22 mouse cellular contexts compared by ENCODE assay signal in the genomic region with DNA sequence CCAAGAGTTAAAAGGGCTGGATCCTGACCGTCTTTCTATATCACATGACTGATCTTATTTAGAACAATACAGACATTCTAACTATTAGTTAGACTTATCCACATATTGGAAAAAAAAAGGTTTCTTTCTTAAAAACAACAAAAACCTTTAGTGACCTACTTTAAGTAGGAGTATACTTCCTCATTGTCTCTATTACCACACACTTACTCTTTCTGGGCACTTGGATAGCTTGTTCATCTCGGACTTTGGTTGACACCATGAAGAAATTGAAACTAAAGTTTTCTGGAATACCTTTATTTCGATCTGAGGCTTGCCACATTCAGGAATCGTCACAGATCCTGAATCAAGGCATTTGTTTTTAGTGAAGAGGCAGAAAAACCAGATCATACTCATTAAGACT. TPM values are rescaled to one million over a fixed set of nuclear protein-coding genes. Genes with fewer than 3 reads are reported as not detected.
DNase-seq lines count a peak whose midpoint lies in the region; ATAC-seq and TF ChIP-seq lines count a peak whose summit lies in the region.
"Had no signal": no experiment of that assay in that cellular context is flagged by ENCODE, and none has a peak within 500 bp of the region (broad histone marks: within the 10 kb centered on the region; RNA-seq: fewer than 3 reads in every experiment).

No protein-coding gene starts in this region.

- WGBS in heart, adult 2 months = 59% methylated on average over 4 of the region's 4 CpGs
- 87% methylated on average over 4 of the region's 4 CpGs for WGBS in forebrain, embryonic 12.5 days

- H3K4me3 ChIP-seq in heart, adult 2 months = no peak overlapping the region
- H3K4me3 ChIP-seq in CH12.LX (replicated peaks in 1 of 3; ENCODE audit: low read depth in 2 of 3, low read length in 2 of 3, poor library complexity in 1 of 3) = no peak overlapping the region
- H3K4me3 ChIP-seq in forebrain, embryonic 12.5 days (replicated peaks) = no peak overlapping the region
- H3K4me3 ChIP-seq: embryonic facial prominence, embryonic 10.5 days; embryonic facial prominence, embryonic 13.5 days; erythroblast, embryonic 14.5 days; forebrain, embryonic 13.5 days; heart, embryonic 12.5 days; heart, embryonic 15.5 days; hindbrain, embryonic 12.5 days; hindbrain, embryonic 15.5 days had no signal

- no peaks in the 10 kb centered on the region for H3K4me1 ChIP-seq in heart, adult 2 months (ENCODE audit: control insufficient read depth, insufficient read depth, low read length)
- peaks cover 3 to 16% of the 10 kb centered on the region in 2 experiments for H3K4me1 ChIP-seq in CH12.LX (ENCODE audit: control insufficient read depth in 1 of 2, insufficient read depth in 2 of 2)
- no peaks in the 10 kb centered on the region for H3K4me1 ChIP-seq in forebrain, embryonic 12.5 days
- H3K4me1 ChIP-seq: embryonic facial prominence, embryonic 10.5 days; embryonic facial prominence, embryonic 13.5 days; forebrain, embryonic 13.5 days; hindbrain, embryonic 12.5 days; hindbrain, embryonic 15.5 days had no signal

- no peaks in the 10 kb centered on the region for H3K79me2 ChIP-seq in heart, adult 2 months (replicated peaks; ENCODE audit: control insufficient read depth, insufficient read depth, low read length)
- no peaks in the 10 kb centered on the region for H3K79me2 ChIP-seq in CH12.LX (replicated peaks; ENCODE audit: control insufficient read depth, extremely low read depth, insufficient read depth, poor library complexity, severe bottlenecking)

- no peaks in the 10 kb centered on the region for H3K27me3 ChIP-seq in heart, adult 2 months (ENCODE audit: control insufficient read depth, insufficient read depth, low read length)
- no peaks in the 10 kb centered on the region for H3K27me3 ChIP-seq in CH12.LX (replicated peaks)
- H3K27me3 ChIP-seq in forebrain, embryonic 12.5 days = no peaks in the 10 kb centered on the region
- H3K27me3 ChIP-seq: embryonic facial prominence, embryonic 13.5 days; forebrain, embryonic 13.5 days; heart, embryonic 12.5 days; heart, embryonic 15.5 days; hindbrain, embryonic 12.5 days; hindbrain, embryonic 15.5 days had no signal

- TF ChIP-seq POLR2A in heart, adult 2 months (IDR thresholded peaks at IDR 0.05; ENCODE audit: insufficient read depth, low read depth, low read length) = no peak
- no peak for TF ChIP-seq POLR2A in CH12.LX (IDR thresholded peaks at IDR 0.05; ENCODE audit: low read depth, low read length)

- in situ Hi-C loops in CH12.LX (cut with MboI; ENCODE audit: low pct_ligation_motif_present, low pct_unique_long_range_greater_than_20kb, low sequenced_read_pairs) = no loop called here

- 0 out of 2 replicates have a peak overlapping the region, but pooled peaks have one; percentile 3 for H3K27ac ChIP-seq in heart, adult 2 months
- H3K27ac ChIP-seq in CH12.LX (ENCODE audit: insufficient read depth, low read depth) = no peak overlapping the region
- H3K27ac ChIP-seq in forebrain, embryonic 12.5 days = no peak overlapping the region
- H3K27ac ChIP-seq: embryonic facial prominence, embryonic 10.5 days; embryonic facial prominence, embryonic 13.5 days; forebrain, embryonic 13.5 days; heart, embryonic 15.5 days; hindbrain, embryonic 12.5 days; hindbrain, embryonic 15.5 days had no signal

- DNase-seq in heart, adult 2 months = no peak
- DNase-seq in heart, postnatal 14 days = no peak
- DNase-seq in CH12.LX (ENCODE audit: extremely low read depth) = no peak
- no peak for DNase-seq in c-Kit-positive CD71-positive TER-119-positive erythroid progenitor cells, embryonic 14.5 days (ENCODE audit: low spot score)
- DNase-seq: adrenal gland, postnatal 14 days; B cell, adult 2 months; cerebellum, adult 18-20 months; embryo, embryonic 11 days; gastrocnemius, postnatal 25 days had no signal

- intact Hi-C loops in heart, adult 2 months (cut with DNase I) = no loop called here
- intact Hi-C loops in heart, postnatal 14 days (cut with DNase I) = no loop called here

- no peak for TF ChIP-seq EP300 in heart, adult 2 months (IDR thresholded peaks at IDR 0.05; ENCODE audit: insufficient read depth, low read depth, low read length)
- no peak for TF ChIP-seq EP300 in CH12.LX (IDR thresholded peaks at IDR 0.05; ENCODE audit: low read length)

- no peak overlapping the region for H3K9ac ChIP-seq in heart, adult 2 months (ENCODE audit: low read depth, low read length)
- no peak overlapping the region for H3K9ac ChIP-seq in CH12.LX (ENCODE audit: insufficient read depth, low read depth)
- H3K9ac ChIP-seq in forebrain, embryonic 12.5 days = no peak overlapping the region
- H3K9ac ChIP-seq: embryonic facial prominence, embryonic 13.5 days; forebrain, embryonic 13.5 days; heart, embryonic 12.5 days; heart, embryonic 15.5 days; hindbrain, embryonic 12.5 days; hindbrain, embryonic 15.5 days had no signal

- no peaks in the 10 kb centered on the region; the same call in 1 of the 2 replicates for H3K36me3 ChIP-seq in heart, adult 2 months (ENCODE audit: control insufficient read depth, insufficient read depth, low read length)
- no peaks in the 10 kb centered on the region for H3K36me3 ChIP-seq in CH12.LX (replicated peaks in 1 of 2; ENCODE audit: control insufficient read depth in 1 of 2, insufficient read depth in 1 of 2, low read length in 1 of 2)
- H3K36me3 ChIP-seq in forebrain, embryonic 12.5 days (replicated peaks) = no peaks in the 10 kb centered on the region
- H3K36me3 ChIP-seq: embryonic facial prominence, embryonic 10.5 days; embryonic facial prominence, embryonic 13.5 days; heart, embryonic 12.5 days; heart, embryonic 15.5 days; hindbrain, embryonic 12.5 days; hindbrain, embryonic 15.5 days had no signal

- no peak for TF ChIP-seq CTCF in heart, adult 2 months (IDR thresholded peaks at IDR 0.05)
- TF ChIP-seq CTCF in CH12.LX (conservative IDR thresholded peaks at IDR 0.05 in 1 of 2, IDR thresholded peaks at IDR 0.05 in 1 of 2; ENCODE audit: low read depth in 2 of 2, low read length in 2 of 2) = no peak

- no peaks in the 10 kb centered on the region for H3K9me3 ChIP-seq in CH12.LX (replicated peaks; ENCODE audit: low read length)
- H3K9me3 ChIP-seq in forebrain, embryonic 12.5 days = no peaks in the 10 kb centered on the region
- H3K9me3 ChIP-seq: embryonic facial prominence, embryonic 10.5 days; embryonic facial prominence, embryonic 13.5 days; forebrain, embryonic 13.5 days; heart, embryonic 12.5 days; heart, embryonic 15.5 days; hindbrain, embryonic 12.5 days; hindbrain, embryonic 15.5 days had no signal

- dilution Hi-C loops in CH12.LX (cut with MboI; ENCODE audit: extremely low pct_ligation_motif_present, extremely low pct_unique_long_range_greater_than_20kb, low sequenced_read_pairs) = no loop called here

- no peak for TF ChIP-seq RAD21 in CH12.LX (IDR thresholded peaks at IDR 0.05; ENCODE audit: low read depth, low read length)

- peak; percentile 52; the same call in 1 of the 2 replicates for ATAC-seq in granulocyte monocyte progenitor cell, adult 5-6 weeks (replicated peaks; ENCODE audit: poor library complexity, severe bottlenecking)
- 0 out of 2 replicates have a peak, but pooled peaks have one; percentile 37 for ATAC-seq in megakaryocyte progenitor cell, adult 5-6 weeks (replicated peaks; ENCODE audit: poor library complexity)
- no peak for ATAC-seq in forebrain, embryonic 12.5 days (ENCODE audit: low FRiP score)
- ATAC-seq: forebrain, embryonic 13.5 days; forebrain, embryonic 16.5 days; intestine, postnatal 0 days had no signal

- peak overlapping the region; percentile 61; the same call in 1 of the 2 replicates for H3K4me2 ChIP-seq in CH12.LX (ENCODE audit: insufficient read depth, low read depth, poor library complexity, severe bottlenecking)
- no peak overlapping the region for H3K4me2 ChIP-seq in forebrain, embryonic 12.5 days
- H3K4me2 ChIP-seq: embryonic facial prominence, embryonic 13.5 days; forebrain, embryonic 13.5 days; heart, embryonic 15.5 days; hindbrain, embryonic 12.5 days; hindbrain, embryonic 15.5 days had no signal

TF ChIP-seq in CH12.LX, 34 proteins besides CTCF, POLR2A, EP300 and RAD21:
- TF ChIP-seq TBP (conservative IDR thresholded peaks at IDR 0.05; ENCODE audit: low read depth, low read length) (no peak), USF2 (conservative IDR thresholded peaks at IDR 0.05; ENCODE audit: low read depth, low read length) (no peak), RCOR1 (conservative IDR thresholded peaks at IDR 0.05; ENCODE audit: low read depth, low read length) (no peak), NELFE (IDR thresholded peaks at IDR 0.05; ENCODE audit: low read depth, low read length) (no peak)

RNA-seq across cellular contexts. Expression of a gene that starts 25.0 kb away (rescaled TPM):
- 10 to 100 TPM; 12.6 to 14.6 TPM for total RNA-seq in heart, adult 2 months (2021)
- 3.7 and 6.5 TPM in 2 replicates for polyA plus RNA-seq in heart, adult 2 months (2012; rRNA removed)
- 10 to 100 TPM; 12.7 to 14.2 TPM for total RNA-seq in heart, postnatal 14 days (2021)
- 2.6 and 4.2 TPM in 2 replicates for total RNA-seq in CH12.LX (2012; rRNA removed)
- total RNA-seq in CH12.LX (2014; rRNA removed) = 5.2 and 5.9 TPM in 2 replicates
- 2.4 and 3.2 TPM in 2 replicates for polyA plus RNA-seq in CH12.LX (2012; ENCODE audit: insufficient read length, low read depth)
- 4.7 and 10.3 TPM in 2 replicates for total RNA-seq in granulocyte monocyte progenitor cell, adult 5-6 weeks (2014; fragmentation: Nextera tagmentation)
- total RNA-seq in granulocyte monocyte progenitor cell, adult 5-6 weeks (2017) = 4.0 and 9.7 TPM in 2 replicates
- total RNA-seq in megakaryocyte progenitor cell, adult 5-6 weeks (2015) = 2.2 and 3.0 TPM in 2 replicates
- total RNA-seq in megakaryocyte progenitor cell, adult 5-6 weeks (2017) = 2.3 and 5.4 TPM in 2 replicates
- polyA plus RNA-seq in forebrain, embryonic 12.5 days (2016; fragmentation: Nextera tagmentation; extraction: Ambion mirVana) = 16.2 and 16.8 TPM in 2 replicates

RNA-seq across cellular contexts. Expression of a gene that starts 25.4 kb away (rescaled TPM):
- 1 to 10 TPM; 9.1 to 9.6 TPM for total RNA-seq in heart, adult 2 months (2021)
- polyA plus RNA-seq in heart, adult 2 months (2012; rRNA removed) = 5.9 and 8.6 TPM in 2 replicates
- 1 to 10 TPM; 6.9 to 7.6 TPM for total RNA-seq in heart, postnatal 14 days (2021)
- total RNA-seq in CH12.LX (2012; rRNA removed) (4.6 and 5.5 TPM in 2 replicates), CH12.LX (2014; rRNA removed) (10.3 and 10.9 TPM in 2 replicates)
- 3.7 and 7.9 TPM in 2 replicates for polyA plus RNA-seq in CH12.LX (2012; ENCODE audit: insufficient read length, low read depth)
- total RNA-seq in granulocyte monocyte progenitor cell, adult 5-6 weeks (2014; fragmentation: Nextera tagmentation) = 6.2 and 19.4 TPM in 2 replicates
- total RNA-seq in granulocyte monocyte progenitor cell, adult 5-6 weeks (2017) = 3.8 and 5.0 TPM in 2 replicates
- total RNA-seq in megakaryocyte progenitor cell, adult 5-6 weeks (2015) = 1.7 and 5.9 TPM in 2 replicates
- 3.1 and 3.9 TPM in 2 replicates for total RNA-seq in megakaryocyte progenitor cell, adult 5-6 weeks (2017)
- polyA plus RNA-seq in forebrain, embryonic 12.5 days (2016; fragmentation: Nextera tagmentation; extraction: Ambion mirVana) = 11.2 and 12.6 TPM in 2 replicates
